Mouse (Mus musculus) CH12.LX (cell line): ENCODE measurements around the gene Plau. TPM values are rescaled to one million over a fixed set of nuclear protein-coding genes. Genes with fewer than 3 reads are reported as not detected.

ENCODE experiments used
- DNase-seq: peaks from one replicate; pipeline ENCODE4 v3.0.0-alpha.2; 2013; ENCODE audit errors: extremely low read depth
- H3K27ac ChIP-seq: 2 replicates; pipeline ENCODE4 v1.5.1; 2012; ENCODE audit warnings: low read depth, mild to moderate bottlenecking, control low read depth, moderate library complexity; ENCODE audit not compliant: insufficient read depth
- H3K27me3 ChIP-seq: replicated peaks from 2 replicates; pipeline ENCODE3; 2012; ENCODE audit warnings: inconsistent platforms
- H3K36me3 ChIP-seq, 2 experiments: replicated peaks in 1 of 2; 2 replicates each; pipeline versions ENCODE3 to v1.6.1; 2012; ENCODE audit warnings: inconsistent platforms in 1 of 2, low read length in 1 of 2, mild to moderate bottlenecking in 1 of 2, mixed read lengths in 1 of 2, moderate library complexity in 1 of 2; ENCODE audit not compliant: control insufficient read depth in 1 of 2, insufficient read depth in 1 of 2
- H3K4me1 ChIP-seq, 2 experiments: 2 replicates each; pipeline ENCODE4 v1.6.1; 2012; ENCODE audit warnings: inconsistent platforms in 1 of 2, moderate library complexity in 1 of 2; ENCODE audit not compliant: insufficient read depth in 2 of 2, control insufficient read depth in 1 of 2
- H3K4me2 ChIP-seq: 2 replicates; pipeline ENCODE4 v1.6.1; 2012; ENCODE audit warnings: low read depth, mild to moderate bottlenecking, control low read depth; ENCODE audit not compliant: poor library complexity, insufficient read depth, severe bottlenecking
- H3K4me3 ChIP-seq, 3 experiments: fragments of 150-350 bp in 1 of 3; sonication (generic) in 1 of 3; replicated peaks in 1 of 3; 2 replicates each; pipeline versions ENCODE3 to v1.5.1; 2011 to 2012; ENCODE audit warnings: low read depth in 2 of 3, low read length in 2 of 3, mild to moderate bottlenecking in 2 of 3, moderate library complexity in 2 of 3, control low read depth in 1 of 3, improper control_type of control experiment in 1 of 3, inconsistent platforms in 1 of 3, mixed read lengths in 1 of 3; ENCODE audit not compliant: poor library complexity in 1 of 3
- H3K79me2 ChIP-seq: replicated peaks from 2 replicates; pipeline ENCODE4 v1.6.1; 2012; ENCODE audit warnings: mild to moderate bottlenecking, moderate library complexity; ENCODE audit not compliant: control insufficient read depth, poor library complexity, insufficient read depth, severe bottlenecking; ENCODE audit errors: extremely low read depth
- H3K9ac ChIP-seq: 2 replicates; pipeline ENCODE4 v1.6.1; 2012; ENCODE audit warnings: low read depth, mild to moderate bottlenecking, control low read depth, moderate library complexity; ENCODE audit not compliant: insufficient read depth
- H3K9me3 ChIP-seq: replicated peaks from 2 replicates; pipeline ENCODE3; 2012; ENCODE audit warnings: low read length, inconsistent platforms, mixed read lengths
- CHD2 ChIP-seq: IDR thresholded peaks from 2 replicates; pipeline ENCODE4 v1.6.1; 2011; ENCODE audit warnings: low read length, improper control_type of control experiment
- E2F4 ChIP-seq: IDR thresholded peaks from 2 replicates; pipeline ENCODE4 v1.6.1; 2011; ENCODE audit warnings: low read depth, low read length, improper control_type of control experiment; ENCODE audit not compliant: insufficient replicate concordance
- ELF1 ChIP-seq: IDR thresholded peaks from 2 replicates; pipeline ENCODE4 v1.6.1; 2014; ENCODE audit warnings: low read depth, mild to moderate bottlenecking, inconsistent platforms, low read length, improper control_type of control experiment
- IRF4 ChIP-seq: IDR thresholded peaks from 2 replicates; pipeline ENCODE4 v1.6.1; 2014; ENCODE audit warnings: low read depth, mild to moderate bottlenecking, inconsistent platforms, low read length, improper control_type of control experiment
- JUND ChIP-seq: conservative IDR thresholded peaks from 2 replicates; pipeline ENCODE4 v1.6.1; 2011; ENCODE audit warnings: low read depth, low read length, improper control_type of control experiment
- KAT2A ChIP-seq: IDR thresholded peaks from 2 replicates; pipeline ENCODE4 v1.6.1; 2012; ENCODE audit warnings: low read length, improper control_type of control experiment, inconsistent platforms; ENCODE audit not compliant: insufficient replicate concordance
- MAFK ChIP-seq: IDR thresholded peaks from 2 replicates; pipeline ENCODE4 v1.6.1; 2011; ENCODE audit warnings: low read length, improper control_type of control experiment; ENCODE audit not compliant: insufficient replicate concordance
- MAZ ChIP-seq: IDR thresholded peaks from 2 replicates; pipeline ENCODE4 v1.6.1; 2012; ENCODE audit warnings: low read depth, mild to moderate bottlenecking, inconsistent platforms, low read length, improper control_type of control experiment, moderate library complexity
- POLR2A ChIP-seq: IDR thresholded peaks from 2 replicates; pipeline ENCODE4 v1.6.1; 2011; ENCODE audit warnings: low read depth, mild to moderate bottlenecking, improper control_type of control experiment, low read length
- RAD21 ChIP-seq: IDR thresholded peaks from 2 replicates; pipeline ENCODE4 v1.6.1; 2011; ENCODE audit warnings: low read depth, mild to moderate bottlenecking, low read length, improper control_type of control experiment, moderate library complexity
- TCF12 ChIP-seq: IDR thresholded peaks from 2 replicates; pipeline ENCODE4 v1.6.1; 2014; ENCODE audit warnings: low read depth, mild to moderate bottlenecking, inconsistent platforms, low read length, improper control_type of control experiment
- USF1 ChIP-seq: IDR thresholded peaks from 2 replicates; pipeline ENCODE4 v1.6.1; 2014; ENCODE audit warnings: low read depth, mild to moderate bottlenecking, inconsistent platforms, low read length, improper control_type of control experiment
- ZKSCAN1 ChIP-seq: IDR thresholded peaks from 2 replicates; pipeline ENCODE4 v1.6.1; 2012; ENCODE audit warnings: low read depth, inconsistent platforms, low read length, improper control_type of control experiment, borderline replicate concordance
- ZNF384 ChIP-seq: IDR thresholded peaks from 2 replicates; pipeline ENCODE4 v1.6.1; 2012; ENCODE audit warnings: low read depth, low read length, improper control_type of control experiment, inconsistent platforms
- dilution Hi-C: fragments of 300-500 bp; cut with MboI; formaldehyde crosslinking; loops from 2 replicates; pipeline ENCODE4 v1.14.3; 2020; ENCODE audit warnings: low sequenced_read_pairs; ENCODE audit not compliant: extremely low pct_unique_long_range_greater_than_20kb, extremely low pct_ligation_motif_present
- in situ Hi-C: fragments of 300-500 bp; cut with MboI; formaldehyde crosslinking; loops from 3 replicates; pipeline ENCODE4 v1.14.3; 2019; ENCODE audit warnings: low sequenced_read_pairs, low pct_ligation_motif_present, low pct_unique_long_range_greater_than_20kb, mixed read lengths
- polyA plus RNA-seq: library from polyadenylated mRNA; unstranded; fragments of >175 nt; gene quantifications from 2 replicates; pipeline ENCODE4 v1.2.1, GENCODE M21; 2012; ENCODE audit warnings: low read depth; ENCODE audit not compliant: insufficient read length
- total RNA-seq, 2 experiments: library from RNA; depleted of rRNA; stranded (reverse); fragments of 300-350 nt in 1 of 2; fragments of >200 nt in 1 of 2; gene quantifications; 2 replicates each; pipeline ENCODE4 v1.2.3; 2012 to 2014

The Plau gene
- total and polyA plus RNA-seq, 3 experiments = 1.8 to 2.8 (median 2.4) TPM

DNA sequence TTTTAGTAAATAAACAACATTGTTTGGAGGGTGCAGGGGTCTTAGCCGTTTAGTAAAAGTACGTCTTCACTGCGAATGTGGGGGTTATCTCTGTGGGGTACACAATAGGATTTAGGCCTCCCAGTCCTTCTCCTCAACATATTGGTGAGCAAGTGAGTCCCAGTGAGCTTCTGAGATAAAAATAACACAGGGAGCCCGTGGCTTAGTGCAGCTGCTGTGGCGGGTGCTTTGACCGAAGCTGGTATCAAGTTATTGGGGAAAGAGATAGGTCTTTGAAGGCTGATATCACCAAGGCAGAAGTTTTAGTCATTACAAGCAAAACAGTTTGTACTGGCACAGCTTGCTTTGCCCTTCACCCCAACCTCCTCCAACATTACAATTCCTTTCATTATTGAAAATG lies 37.5 kb downstream of the Plau start:
- H3K4me3 ChIP-seq = no peak overlapping the region
- in situ Hi-C loops = no loop called here
- no peak for TF ChIP-seq ZKSCAN1
- TF ChIP-seq MAFK = no peak
- TF ChIP-seq USF1 = no peak
- no peak for TF ChIP-seq RAD21
- no peak for TF ChIP-seq TCF12
- TF ChIP-seq, all 38 proteins: peak for 0
- Histone ChIP-seq H3K27me3 (no peaks in the 10 kb centered on the region), H3K4me2 (peak overlapping the region; percentile 69), H3K36me3 (no peaks in the 10 kb centered on the region), H3K9me3 (no peaks in the 10 kb centered on the region), H3K4me1 (peaks cover 3 to 11% of the 10 kb centered on the region in 2 experiments; a peak in 2 of 4 replicates), H3K9ac (no peak overlapping the region), H3K79me2 (no peaks in the 10 kb centered on the region), H3K27ac (no peak overlapping the region)
- no peak for DNase-seq
- dilution Hi-C loops = no loop called here

DNA sequence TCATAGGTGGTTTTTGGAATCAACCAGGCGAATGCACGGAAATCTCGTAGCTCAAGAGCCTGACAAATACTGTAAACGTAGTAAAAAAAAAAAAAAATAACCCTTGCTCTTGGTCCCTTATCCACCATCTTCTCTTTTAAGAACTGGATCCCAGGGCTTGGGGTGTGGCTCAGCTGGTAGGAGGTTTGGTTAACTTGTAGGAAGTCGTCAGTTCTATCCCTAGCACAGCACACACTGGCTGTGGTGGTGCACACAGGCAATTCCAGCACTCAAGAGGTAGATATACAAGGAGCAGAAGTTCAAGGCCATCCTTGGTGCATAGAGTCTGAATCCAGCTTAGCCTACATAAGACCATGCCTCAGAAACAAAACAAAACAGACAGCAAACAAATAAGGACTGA lies 48.2 kb downstream of the Plau start:
- Histone ChIP-seq H3K27ac (peak overlapping the region; percentile 27; the same call in 1 of the 2 replicates), H3K79me2 (no peaks in the 10 kb centered on the region), H3K9ac (no peak overlapping the region), H3K4me1 (peaks cover 6 to 38% of the 10 kb centered on the region in 2 experiments; a peak in 3 of 4 replicates), H3K4me3 (peak overlapping the region in 1 of 3 experiments; percentile 35), H3K27me3 (no peaks in the 10 kb centered on the region), H3K4me2 (peak overlapping the region; percentile 46), H3K36me3 (no peaks in the 10 kb centered on the region), H3K9me3 (no peaks in the 10 kb centered on the region)
- no peak for DNase-seq
- dilution Hi-C loops = no loop called here
- in situ Hi-C loops = loop anchor here (10.0 kb wide), 1 partner anchor 110 kb away; no protein-coding TSS in a partner anchor
- TF ChIP-seq E2F4 (no peak), IRF4 (no peak), JUND (no peak), RAD21 (no peak), POLR2A (no peak), CHD2 (no peak), TCF12 (no peak), ZNF384 (no peak), KAT2A (no peak), ELF1 (no peak), MAZ (no peak)
